Mouse (Mus musculus) CH12.LX (cell line): ENCODE results near the gene Ccdc6. TPM values are rescaled to one million over a fixed set of nuclear protein-coding genes. Genes with fewer than 3 reads are reported as not detected.

ENCODE experiments used
- DNase-seq: peaks from one replicate; pipeline ENCODE4 v3.0.0-alpha.2; 2013; ENCODE audit errors: extremely low read depth
- H3K27ac ChIP-seq: 2 replicates; pipeline ENCODE4 v1.5.1; 2012; ENCODE audit warnings: low read depth, mild to moderate bottlenecking, control low read depth, moderate library complexity; ENCODE audit not compliant: insufficient read depth
- H3K27me3 ChIP-seq: replicated peaks from 2 replicates; pipeline ENCODE3; 2012; ENCODE audit warnings: inconsistent platforms
- H3K36me3 ChIP-seq, 2 experiments: replicated peaks in 1 of 2; 2 replicates each; pipeline versions ENCODE3 to v1.6.1; 2012; ENCODE audit warnings: inconsistent platforms in 1 of 2, low read length in 1 of 2, mild to moderate bottlenecking in 1 of 2, mixed read lengths in 1 of 2, moderate library complexity in 1 of 2; ENCODE audit not compliant: control insufficient read depth in 1 of 2, insufficient read depth in 1 of 2
- H3K4me1 ChIP-seq, 2 experiments: 2 replicates each; pipeline ENCODE4 v1.6.1; 2012; ENCODE audit warnings: inconsistent platforms in 1 of 2, moderate library complexity in 1 of 2; ENCODE audit not compliant: insufficient read depth in 2 of 2, control insufficient read depth in 1 of 2
- H3K4me2 ChIP-seq: 2 replicates; pipeline ENCODE4 v1.6.1; 2012; ENCODE audit warnings: low read depth, mild to moderate bottlenecking, control low read depth; ENCODE audit not compliant: poor library complexity, insufficient read depth, severe bottlenecking
- H3K4me3 ChIP-seq, 3 experiments: fragments of 150-350 bp in 1 of 3; sonication (generic) in 1 of 3; replicated peaks in 1 of 3; 2 replicates each; pipeline versions ENCODE3 to v1.5.1; 2011 to 2012; ENCODE audit warnings: low read depth in 2 of 3, low read length in 2 of 3, mild to moderate bottlenecking in 2 of 3, moderate library complexity in 2 of 3, control low read depth in 1 of 3, improper control_type of control experiment in 1 of 3, inconsistent platforms in 1 of 3, mixed read lengths in 1 of 3; ENCODE audit not compliant: poor library complexity in 1 of 3
- H3K79me2 ChIP-seq: replicated peaks from 2 replicates; pipeline ENCODE4 v1.6.1; 2012; ENCODE audit warnings: mild to moderate bottlenecking, moderate library complexity; ENCODE audit not compliant: control insufficient read depth, poor library complexity, insufficient read depth, severe bottlenecking; ENCODE audit errors: extremely low read depth
- H3K9ac ChIP-seq: 2 replicates; pipeline ENCODE4 v1.6.1; 2012; ENCODE audit warnings: low read depth, mild to moderate bottlenecking, control low read depth, moderate library complexity; ENCODE audit not compliant: insufficient read depth
- H3K9me3 ChIP-seq: replicated peaks from 2 replicates; pipeline ENCODE3; 2012; ENCODE audit warnings: low read length, inconsistent platforms, mixed read lengths
- BHLHE40 ChIP-seq: IDR thresholded peaks from 2 replicates; pipeline ENCODE4 v1.6.1; 2011; ENCODE audit warnings: mild to moderate bottlenecking, low read depth, low read length, improper control_type of control experiment
- CHD2 ChIP-seq: IDR thresholded peaks from 2 replicates; pipeline ENCODE4 v1.6.1; 2011; ENCODE audit warnings: low read length, improper control_type of control experiment
- ELF1 ChIP-seq: IDR thresholded peaks from 2 replicates; pipeline ENCODE4 v1.6.1; 2014; ENCODE audit warnings: low read depth, mild to moderate bottlenecking, inconsistent platforms, low read length, improper control_type of control experiment
- EP300 ChIP-seq: IDR thresholded peaks from 2 replicates; pipeline ENCODE4 v1.6.1; 2011; ENCODE audit warnings: low read length, improper control_type of control experiment
- ETS1 ChIP-seq: conservative IDR thresholded peaks from 2 replicates; pipeline ENCODE4 v1.6.1; 2012; ENCODE audit warnings: low read depth, mild to moderate bottlenecking, inconsistent platforms, low read length, improper control_type of control experiment, moderate library complexity
- GABPA ChIP-seq: IDR thresholded peaks from 2 replicates; pipeline ENCODE4 v1.6.1; 2012; ENCODE audit warnings: low read depth, low read length, improper control_type of control experiment, inconsistent platforms; ENCODE audit not compliant: insufficient replicate concordance
- IRF4 ChIP-seq: IDR thresholded peaks from 2 replicates; pipeline ENCODE4 v1.6.1; 2014; ENCODE audit warnings: low read depth, mild to moderate bottlenecking, inconsistent platforms, low read length, improper control_type of control experiment
- JUN ChIP-seq: IDR thresholded peaks from 2 replicates; pipeline ENCODE4 v1.6.1; 2011; ENCODE audit warnings: low read depth, mild to moderate bottlenecking, low read length, improper control_type of control experiment, moderate library complexity; ENCODE audit not compliant: insufficient read depth
- JUND ChIP-seq: conservative IDR thresholded peaks from 2 replicates; pipeline ENCODE4 v1.6.1; 2011; ENCODE audit warnings: low read depth, low read length, improper control_type of control experiment
- MAZ ChIP-seq: IDR thresholded peaks from 2 replicates; pipeline ENCODE4 v1.6.1; 2012; ENCODE audit warnings: low read depth, mild to moderate bottlenecking, inconsistent platforms, low read length, improper control_type of control experiment, moderate library complexity
- MEF2A ChIP-seq: IDR thresholded peaks from 2 replicates; pipeline ENCODE4 v1.6.1; 2014; ENCODE audit warnings: low read depth, mild to moderate bottlenecking, inconsistent platforms, low read length, improper control_type of control experiment, borderline replicate concordance
- MXI1 ChIP-seq: IDR thresholded peaks from 2 replicates; pipeline ENCODE4 v1.6.1; 2011; ENCODE audit warnings: mild to moderate bottlenecking, low read depth, low read length, improper control_type of control experiment
- MYC ChIP-seq: IDR thresholded peaks from 2 replicates; pipeline ENCODE4 v1.6.1; 2011; ENCODE audit warnings: low read depth, mild to moderate bottlenecking, improper control_type of control experiment, low read length
- NELFE ChIP-seq: IDR thresholded peaks from 2 replicates; pipeline ENCODE4 v1.6.1; 2011; ENCODE audit warnings: low read depth, low read length, improper control_type of control experiment
- POLR2A ChIP-seq: IDR thresholded peaks from 2 replicates; pipeline ENCODE4 v1.6.1; 2011; ENCODE audit warnings: low read depth, mild to moderate bottlenecking, improper control_type of control experiment, low read length
- RCOR1 ChIP-seq: conservative IDR thresholded peaks from 2 replicates; pipeline ENCODE4 v1.6.1; 2012; ENCODE audit warnings: low read depth, mild to moderate bottlenecking, inconsistent platforms, low read length, improper control_type of control experiment
- SIN3A ChIP-seq: IDR thresholded peaks from 2 replicates; pipeline ENCODE4 v1.6.1; 2012; ENCODE audit warnings: low read length, improper control_type of control experiment, inconsistent platforms
- SMC3 ChIP-seq: IDR thresholded peaks from 2 replicates; pipeline ENCODE4 v1.6.1; 2011; ENCODE audit warnings: low read depth, low read length, improper control_type of control experiment
- TBP ChIP-seq: conservative IDR thresholded peaks from 2 replicates; pipeline ENCODE4 v1.6.1; 2011; ENCODE audit warnings: low read depth, low read length, improper control_type of control experiment
- TCF12 ChIP-seq: IDR thresholded peaks from 2 replicates; pipeline ENCODE4 v1.6.1; 2014; ENCODE audit warnings: low read depth, mild to moderate bottlenecking, inconsistent platforms, low read length, improper control_type of control experiment
- USF2 ChIP-seq: conservative IDR thresholded peaks from 2 replicates; pipeline ENCODE4 v1.6.1; 2011; ENCODE audit warnings: low read depth, low read length, improper control_type of control experiment
- ZC3H11A ChIP-seq: IDR thresholded peaks from 2 replicates; pipeline ENCODE4 v1.6.1; 2012; ENCODE audit warnings: low read depth, mild to moderate bottlenecking, inconsistent platforms, low read length, improper control_type of control experiment
- ZMIZ1 ChIP-seq: IDR thresholded peaks from 2 replicates; pipeline ENCODE4 v1.6.1; 2012; ENCODE audit warnings: low read depth, mild to moderate bottlenecking, inconsistent platforms, low read length, improper control_type of control experiment
- dilution Hi-C: fragments of 300-500 bp; cut with MboI; formaldehyde crosslinking; loops from 2 replicates; pipeline ENCODE4 v1.14.3; 2020; ENCODE audit warnings: low sequenced_read_pairs; ENCODE audit not compliant: extremely low pct_unique_long_range_greater_than_20kb, extremely low pct_ligation_motif_present
- in situ Hi-C: fragments of 300-500 bp; cut with MboI; formaldehyde crosslinking; loops from 3 replicates; pipeline ENCODE4 v1.14.3; 2019; ENCODE audit warnings: low sequenced_read_pairs, low pct_ligation_motif_present, low pct_unique_long_range_greater_than_20kb, mixed read lengths
- polyA plus RNA-seq: library from polyadenylated mRNA; unstranded; fragments of >175 nt; gene quantifications from 2 replicates; pipeline ENCODE4 v1.2.1, GENCODE M21; 2012; ENCODE audit warnings: low read depth; ENCODE audit not compliant: insufficient read length
- total RNA-seq, 2 experiments: library from RNA; depleted of rRNA; stranded (reverse); fragments of 300-350 nt in 1 of 2; fragments of >200 nt in 1 of 2; gene quantifications; 2 replicates each; pipeline ENCODE4 v1.2.3; 2012 to 2014

The Ccdc6 gene
- total and polyA plus RNA-seq, 3 experiments, result 19.7 to 36.7 (median 33.5) TPM

DNA sequence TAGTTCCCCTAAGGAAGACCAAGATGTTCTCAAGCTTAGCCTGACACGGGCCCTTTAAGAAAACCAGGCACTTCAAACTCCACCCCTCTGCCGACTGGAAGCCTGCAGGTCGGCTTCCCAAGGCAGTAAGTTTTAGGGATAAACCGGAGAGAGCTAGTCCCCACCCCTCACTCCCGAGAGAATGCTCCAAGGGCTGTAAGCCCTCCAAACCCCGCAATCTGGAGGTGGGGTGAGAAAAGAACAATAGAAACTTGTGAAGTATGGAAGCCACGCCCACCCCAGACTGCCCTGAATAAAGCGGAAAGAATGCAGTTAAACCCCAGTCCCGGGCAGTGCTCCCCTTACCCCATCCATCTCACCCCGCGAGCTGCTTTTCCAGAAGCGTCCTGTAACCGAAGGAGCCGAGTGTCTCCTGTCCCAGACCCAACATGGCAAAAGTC lies 1.9 kb upstream of the Ccdc6 start:
- Histone ChIP-seq H3K4me1 (peaks cover 10 to 23% of the 10 kb centered on the region in 2 experiments), H3K27ac (peak overlapping the region; percentile 85), H3K9ac (peak overlapping the region; percentile 79), H3K36me3 (peaks cover 0 to 11% of the 10 kb centered on the region in 2 experiments), H3K79me2 (peaks cover 28% of the 10 kb centered on the region), H3K4me3 (peak overlapping the region; percentile 65 to 91 (median 67)), H3K9me3 (no peaks in the 10 kb centered on the region), H3K27me3 (no peaks in the 10 kb centered on the region), H3K4me2 (peak overlapping the region; percentile 96)
- in situ Hi-C loops, result no loop called here
- dilution Hi-C loops, result no loop called here
- peak; percentile 47 for DNase-seq
- TF ChIP-seq JUND, result no peak
- TF ChIP-seq MEF2A, result no peak
- no peak for TF ChIP-seq CHD2
- TF ChIP-seq POLR2A, result peak; percentile 67
- TF ChIP-seq ZMIZ1, result peak; percentile 21; the same call in 1 of the 2 replicates
- TF ChIP-seq SIN3A, result peak; percentile 78
- TF ChIP-seq MXI1, result peak; percentile 39
- no peak for TF ChIP-seq BHLHE40
- TF ChIP-seq ELF1, result peak; percentile 6; the same call in 1 of the 2 replicates
- peak; percentile 16; the same call in 1 of the 2 replicates for TF ChIP-seq TCF12
- 0 out of 2 replicates have a peak, but pooled peaks have one; percentile 36 for TF ChIP-seq TBP
- 0 out of 2 replicates have a peak, but pooled peaks have one; percentile 35 for TF ChIP-seq NELFE

DNA sequence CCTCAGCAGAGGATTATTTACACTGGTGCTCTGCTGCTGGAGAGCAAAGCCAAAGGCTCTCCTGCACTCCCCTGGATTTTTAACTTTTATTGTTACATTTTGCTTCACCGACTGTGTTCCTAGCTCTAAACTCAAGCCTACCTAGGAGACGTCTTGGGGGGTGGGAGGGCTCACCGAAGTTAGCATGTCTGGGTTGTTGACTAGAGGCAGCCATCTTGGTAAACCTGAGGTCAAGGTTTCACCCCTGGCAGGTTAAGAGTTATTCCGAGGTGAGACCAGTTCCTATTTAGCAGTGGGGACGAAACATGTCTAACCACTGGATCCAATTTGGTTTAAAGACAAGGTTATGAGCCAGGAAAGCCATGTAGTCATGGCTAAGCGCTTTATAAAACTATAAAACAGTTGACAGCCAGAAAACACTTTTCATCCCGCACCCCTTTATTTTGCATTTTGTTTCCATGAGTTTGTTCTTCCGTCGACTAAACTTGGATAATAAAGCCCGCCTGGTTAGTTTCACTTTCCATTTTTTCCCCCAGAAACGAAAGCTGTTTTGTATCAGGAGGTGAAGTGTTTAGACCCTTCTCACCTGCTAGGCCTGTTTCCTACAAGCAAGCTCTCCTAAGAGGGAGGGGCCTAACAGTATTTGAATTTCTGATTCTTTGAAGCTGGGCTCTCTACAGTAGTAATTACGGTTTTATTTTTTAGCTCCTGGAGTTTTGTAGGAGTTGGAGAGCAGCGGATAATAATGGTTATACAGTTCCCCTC lies 1.2 kb upstream of the Ccdc6 start:
- peaks cover 11 to 23% of the 10 kb centered on the region in 2 experiments for H3K4me1 ChIP-seq
- TF ChIP-seq SMC3 (no peak), USF2 (no peak), MXI1 (peak; percentile 78), ZC3H11A (no peak), MYC (no peak), ELF1 (0 out of 2 replicates have a peak, but pooled peaks have one; percentile 5), ETS1 (peak; percentile 80), JUN (0 out of 2 replicates have a peak, but pooled peaks have one; percentile 5), MEF2A (peak; percentile 68; the same call in 1 of the 2 replicates), CHD2 (0 out of 2 replicates have a peak, but pooled peaks have one; percentile 14), BHLHE40 (peak; percentile 66; the same call in 1 of the 2 replicates), TCF12 (no peak; the same call in 1 of the 2 replicates), RCOR1 (no peak), SIN3A (no peak), GABPA (no peak), MAZ (peak; percentile 6; the same call in 1 of the 2 replicates), EP300 (peak; percentile 49), JUND (no peak), TBP (0 out of 2 replicates have a peak, but pooled peaks have one; percentile 6), IRF4 (peak; percentile 49; the same call in 1 of the 2 replicates)
- DNase-seq, result peak; percentile 63

More for the DNA sequence above, 1.2 kb upstream of the Ccdc6 start:
- Histone ChIP-seq H3K4me2 (peak overlapping the region; percentile 96), H3K27me3 (no peaks in the 10 kb centered on the region), H3K36me3 (peaks cover 2 to 15% of the 10 kb centered on the region in 2 experiments), H3K79me2 (peaks cover 33% of the 10 kb centered on the region), H3K4me3 (peak overlapping the region; percentile 65 to 91 (median 67)), H3K9me3 (no peaks in the 10 kb centered on the region), H3K27ac (peak overlapping the region; percentile 85), H3K9ac (peak overlapping the region; percentile 79)
- dilution Hi-C loops (no loop called here), in situ Hi-C loops (no loop called here)
